Mouse (Mus musculus) layer of hippocampus, postnatal 10 days (tissue): Measurements from ENCODE around the gene Ift52. TPM values are rescaled to one million over a fixed set of nuclear protein-coding genes. Genes with fewer than 3 reads are reported as not detected.

ENCODE experiments used
- DNase-seq, 2 experiments: peaks; one replicate each; pipeline ENCODE4 v3.0.0; 2021; ENCODE audit warnings: low spot score in 2 of 2
- microRNA-seq, 2 experiments: library from miRNA; unstranded; fragments of <30 nt; microRNA quantifications; one replicate each; pipeline ENCODE4 v1.2.0; 2021
- total RNA-seq, 2 experiments: library from RNA; stranded (reverse); gene quantifications; 2 replicates each; pipeline ENCODE4 v1.2.3; 2021

Gene Ift52
- total RNA-seq, 2 experiments from 2014 or later = 25.9 to 29.1 TPM

- DNase-seq = no peak
Observed at GRCm38 (mm10) chr2:163074006-163074405, 56.9 kb downstream of the Ift52 start.

- no peak for DNase-seq
Observed at GRCm38 (mm10) chr2:163074808-163075207, 57.7 kb downstream of the Ift52 start.

- DNase-seq = no peak
Observed at GRCm38 (mm10) chr2:163075234-163075633, 58.1 kb downstream of the Ift52 start.

GRCm38 (mm10) chr2:163079041-163079440 lies 61.9 kb downstream of the Ift52 start:
- no peak for DNase-seq

- DNase-seq = no peak
Observed at GRCm38 (mm10) chr2:163082591-163082990, 65.4 kb downstream of the Ift52 start.

- DNase-seq = no peak
Observed at GRCm38 (mm10) chr2:163084519-163084918, 67.4 kb downstream of the Ift52 start.

- DNase-seq = no peak
Observed at GRCm38 (mm10) chr2:163085047-163085446, 67.9 kb downstream of the Ift52 start.

GRCm38 (mm10) chr2:163086561-163086960 lies 69.4 kb downstream of the Ift52 start:
- no peak for DNase-seq

- no peak for DNase-seq
Observed at GRCm38 (mm10) chr2:163087728-163088127, 70.6 kb downstream of the Ift52 start, which contains the start of gene Gtsf1l. Gene Gtsf1l, minus strand, starts transcription at chr2:163087855.

GRCm38 (mm10) chr2:163089475-163090123 lies 72.4 kb downstream of the Ift52 start:
- DNase-seq = no peak

- no peak for DNase-seq
Observed at GRCm38 (mm10) chr2:163094909-163095308, 77.8 kb downstream of the Ift52 start.

Small RNAs within 50 kb of the gene (microRNA-seq; reads per million reads assigned to microRNA genes)
- gene Gm22174 (0 reads per million in 2 experiments), gene Mir7003 (0.22 to 0.39 reads per million in 2 experiments)

Other genes starting within 250 kb of the Ift52 start
- 100 to 1,000 TPM; 127 to 146 TPM for gene Srsf6, start 85.8 kb upstream of the Ift52 start, total RNA-seq
- gene L3mbtl1, start 73.9 kb upstream of the Ift52 start, total RNA-seq = 10 to 100 TPM; 25.9 to 30.1 TPM
- under 1 TPM; 0.27 to 0.34 TPM for gene Sgk2, start 30.0 kb upstream of the Ift52 start, total RNA-seq
- gene Mybl2, start 37.3 kb downstream of the Ift52 start, total RNA-seq = 1 to 10 TPM; 2.6 to 3.4 TPM
- not detected for gene Gtsf1l, start 70.5 kb downstream of the Ift52 start, total RNA-seq
- gene Tox2, start 185.8 kb downstream of the Ift52 start, total RNA-seq = 10 to 100 TPM; 24.3 to 24.4 TPM